Mouse (Mus musculus): ENCODE data around the gene Maged2. TPM values are rescaled to one million over a fixed set of nuclear protein-coding genes. Genes with fewer than 3 reads are reported as not detected.
"Not testable (repeated sequence)": the region's sequence is repeated elsewhere in the genome, so short reads cannot be mapped to it uniquely, and the experiment has no call there.

The Maged2 gene
- polyA plus RNA-seq (2012; rRNA removed), result 5.8 and 6.4 TPM in 2 replicates

DNA sequence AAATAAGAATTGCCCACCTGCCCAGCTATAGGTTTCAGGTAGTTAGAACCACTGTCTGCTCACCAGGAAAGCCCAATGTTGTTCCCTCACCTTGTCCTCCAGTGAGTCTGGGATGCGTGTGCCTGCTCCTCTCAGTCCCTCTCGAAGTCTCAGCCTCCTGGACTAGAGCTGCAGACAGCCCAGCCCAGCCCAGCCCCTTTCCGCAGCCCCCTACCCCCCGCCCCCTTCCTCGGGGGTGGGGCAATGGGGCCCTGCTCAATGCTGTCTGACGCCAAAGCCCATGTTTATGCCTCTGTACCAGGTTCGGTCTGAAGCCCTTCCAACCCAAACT lies at the start of gene Maged2:
TSS of gene Maged2 (minus strand) at position 207 of the 331 bp plus-strand sequence.
- Histone ChIP-seq H3K27ac (ENCODE audit: insufficient read depth, low read depth, low read length) (no peak within 1 kb of the TSS), H3K4me3 (ENCODE audit: low read depth, low read length) (peak within 1 kb of the TSS; percentile 82), H3K27me3 (ENCODE audit: control insufficient read depth, insufficient read depth, low read length) (no peaks in the 10 kb centered on the region), H3K4me1 (ENCODE audit: control insufficient read depth, insufficient read depth, insufficient read length, low read length) (no peaks in the 10 kb centered on the region), H3K36me3 (ENCODE audit: control insufficient read depth, insufficient read depth, low read length) (no peaks in the 10 kb centered on the region)
- TF ChIP-seq CTCF (IDR thresholded peaks at IDR 0.05; ENCODE audit: extremely low read depth, insufficient read length, insufficient replicate concordance, low read depth, low read length) (no peak), POLR2A (IDR thresholded peaks at IDR 0.05; ENCODE audit: low read depth, low read length) (no peak)
- 20% methylated on average over 7 of the region's 7 CpGs for WGBS

GRCm38 (mm10) chrX:150848230-150848629 lies 34.1 kb upstream of the Maged2 start:
- Histone ChIP-seq H3K27ac (ENCODE audit: insufficient read depth, low read depth, low read length) (no peak overlapping the region), H3K4me1 (ENCODE audit: control insufficient read depth, insufficient read depth, insufficient read length, low read length) (no peaks in the 10 kb centered on the region), H3K27me3 (ENCODE audit: control insufficient read depth, insufficient read depth, low read length) (no peaks in the 10 kb centered on the region), H3K36me3 (ENCODE audit: control insufficient read depth, insufficient read depth, low read length) (no peaks in the 10 kb centered on the region), H3K4me3 (ENCODE audit: low read depth, low read length) (no peak overlapping the region)
- TF ChIP-seq POLR2A (IDR thresholded peaks at IDR 0.05; ENCODE audit: low read depth, low read length) (no peak), CTCF (IDR thresholded peaks at IDR 0.05; ENCODE audit: extremely low read depth, insufficient read length, insufficient replicate concordance, low read depth, low read length) (no peak)
- 61% methylated on average over 8 of the region's 8 CpGs for WGBS

GRCm38 (mm10) chrX:150845480-150846205 lies 31.5 kb upstream of the Maged2 start:
- H3K36me3 ChIP-seq (ENCODE audit: control insufficient read depth, insufficient read depth, low read length); H3K27ac ChIP-seq (ENCODE audit: insufficient read depth, low read depth, low read length); H3K27me3 ChIP-seq (ENCODE audit: control insufficient read depth, insufficient read depth, low read length); H3K4me3 ChIP-seq (ENCODE audit: low read depth, low read length); H3K4me1 ChIP-seq (ENCODE audit: control insufficient read depth, insufficient read depth, insufficient read length, low read length): not testable (repeated sequence)
- 88% methylated on average over 4 of the region's 10 CpGs for WGBS

- 65% methylated on average over 2 of the region's 4 CpGs for WGBS
- not testable (repeated sequence) for H3K4me3 ChIP-seq (ENCODE audit: low read depth, low read length); H3K27me3 ChIP-seq (ENCODE audit: control insufficient read depth, insufficient read depth, low read length); H3K27ac ChIP-seq (ENCODE audit: insufficient read depth, low read depth, low read length); H3K36me3 ChIP-seq (ENCODE audit: control insufficient read depth, insufficient read depth, low read length); H3K4me1 ChIP-seq (ENCODE audit: control insufficient read depth, insufficient read depth, insufficient read length, low read length)
Measured at GRCm38 (mm10) chrX:150843257-150843656, 29.1 kb upstream of the Maged2 start.

DNA sequence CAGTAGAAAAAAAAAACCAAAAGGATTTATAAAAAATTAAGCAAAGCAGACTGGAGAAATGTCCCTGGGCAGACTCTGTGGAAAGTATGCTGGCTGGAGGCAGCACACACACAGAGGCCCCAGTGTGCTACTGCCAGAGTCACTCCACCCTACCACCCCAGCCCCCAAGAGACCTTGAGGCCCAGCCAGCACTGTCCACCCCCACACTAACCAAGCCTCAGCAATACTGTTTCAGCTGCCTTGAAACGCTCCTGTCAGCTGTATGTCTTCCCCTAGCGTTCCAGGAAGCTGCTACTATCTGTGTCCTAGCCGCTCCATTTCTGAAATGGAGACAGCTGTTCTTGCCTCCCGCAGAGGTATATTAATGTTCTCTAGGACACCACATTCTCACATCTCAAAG lies 16.2 kb upstream of the Maged2 start:
- H3K27ac ChIP-seq (ENCODE audit: insufficient read depth, low read depth, low read length), result no peak overlapping the region
- H3K4me3 ChIP-seq (ENCODE audit: low read depth, low read length), result no peak overlapping the region
- no peaks in the 10 kb centered on the region for H3K36me3 ChIP-seq (ENCODE audit: control insufficient read depth, insufficient read depth, low read length)
- H3K4me1 ChIP-seq (ENCODE audit: control insufficient read depth, insufficient read depth, insufficient read length, low read length), result no peaks in the 10 kb centered on the region
- no peak for TF ChIP-seq POLR2A (IDR thresholded peaks at IDR 0.05; ENCODE audit: low read depth, low read length)
- TF ChIP-seq CTCF (IDR thresholded peaks at IDR 0.05; ENCODE audit: extremely low read depth, insufficient read length, insufficient replicate concordance, low read depth, low read length), result no peak
- whole genome bisulfite sequencing, result 63% methylated on average over 4 of the region's 4 CpGs
- no peaks in the 10 kb centered on the region for H3K27me3 ChIP-seq (ENCODE audit: control insufficient read depth, insufficient read depth, low read length)

DNA sequence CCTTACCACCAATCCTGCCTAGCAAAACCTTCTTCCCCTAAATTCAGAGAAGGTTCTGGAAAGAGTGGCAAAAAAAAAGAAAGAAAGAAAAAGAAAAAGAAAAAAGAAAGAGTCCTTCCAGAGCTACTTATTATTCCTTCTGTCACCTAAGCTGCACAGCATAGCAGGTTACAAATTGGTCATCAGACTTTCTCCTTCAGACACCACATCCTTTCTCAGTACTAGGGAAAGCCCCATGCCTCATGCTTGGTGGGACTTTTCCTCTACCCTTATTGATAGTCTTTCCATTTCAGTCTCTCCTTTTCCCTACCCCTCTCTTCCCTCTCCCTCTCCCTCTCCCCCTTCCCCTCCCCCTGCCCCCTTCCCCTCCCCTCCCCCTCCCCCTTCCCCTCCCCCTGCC lies 3.1 kb upstream of the Maged2 start:
- no peak for TF ChIP-seq CTCF (IDR thresholded peaks at IDR 0.05; ENCODE audit: extremely low read depth, insufficient read length, insufficient replicate concordance, low read depth, low read length)
- no peak for TF ChIP-seq POLR2A (IDR thresholded peaks at IDR 0.05; ENCODE audit: low read depth, low read length)
- H3K27me3 ChIP-seq (ENCODE audit: control insufficient read depth, insufficient read depth, low read length), result no peaks in the 10 kb centered on the region
- H3K4me1 ChIP-seq (ENCODE audit: control insufficient read depth, insufficient read depth, insufficient read length, low read length), result no peaks in the 10 kb centered on the region
- H3K36me3 ChIP-seq (ENCODE audit: control insufficient read depth, insufficient read depth, low read length), result no peaks in the 10 kb centered on the region
- no peak overlapping the region for H3K27ac ChIP-seq (ENCODE audit: insufficient read depth, low read depth, low read length)
- no peak overlapping the region for H3K4me3 ChIP-seq (ENCODE audit: low read depth, low read length)

- no peak overlapping the region for H3K4me3 ChIP-seq (ENCODE audit: low read depth, low read length)
- H3K27me3 ChIP-seq (ENCODE audit: control insufficient read depth, insufficient read depth, low read length), result no peaks in the 10 kb centered on the region
- no peaks in the 10 kb centered on the region for H3K4me1 ChIP-seq (ENCODE audit: control insufficient read depth, insufficient read depth, insufficient read length, low read length)
- WGBS, result 75% methylated on average over 1 of the region's 1 CpGs
- no peaks in the 10 kb centered on the region for H3K36me3 ChIP-seq (ENCODE audit: control insufficient read depth, insufficient read depth, low read length)
- TF ChIP-seq POLR2A (IDR thresholded peaks at IDR 0.05; ENCODE audit: low read depth, low read length) (no peak), CTCF (IDR thresholded peaks at IDR 0.05; ENCODE audit: extremely low read depth, insufficient read length, insufficient replicate concordance, low read depth, low read length) (no peak)
- no peak overlapping the region for H3K27ac ChIP-seq (ENCODE audit: insufficient read depth, low read depth, low read length)
Measured at GRCm38 (mm10) chrX:150815601-150816000, 1.5 kb upstream of the Maged2 start.

All from small intestine, adult 2 months (tissue).